Mouse (Mus musculus) myocyte (in vitro differentiated cells): ENCODE results near the gene Myo1g.

Experiments used
- POLR2A ChIP-seq: IDR thresholded peaks from one replicate; pipeline ENCODE4 v1.6.1; 2011; ENCODE audit warnings: low read depth, mild to moderate bottlenecking, control low read depth, moderate library complexity; ENCODE audit not compliant: insufficient read length
- POLR2AphosphoS2 ChIP-seq: IDR thresholded peaks from one replicate; pipeline ENCODE4 v1.6.1; 2011; ENCODE audit warnings: low read depth, control low read depth; ENCODE audit not compliant: insufficient read length

DNA sequence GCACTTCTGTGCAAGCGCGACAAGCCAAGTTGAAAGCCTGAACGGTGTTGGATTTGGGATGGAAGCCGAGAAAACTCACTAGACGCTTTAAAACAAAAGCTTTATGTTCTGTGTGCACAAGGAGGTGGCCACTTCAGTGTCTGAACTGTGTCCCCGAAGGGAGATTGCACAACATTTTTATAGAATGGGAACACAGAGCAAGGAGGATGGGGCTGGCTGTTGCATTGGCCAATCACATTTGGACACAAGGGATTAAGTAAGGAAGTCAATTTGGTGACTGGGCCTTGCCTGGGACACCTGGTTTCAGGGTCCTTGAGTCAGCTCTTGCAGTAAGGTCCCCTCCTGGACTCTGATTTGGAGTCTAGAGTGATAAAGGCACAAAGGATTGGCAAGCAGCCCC lies 16.1 kb downstream of the Myo1g start:
- no peak for TF ChIP-seq POLR2A
- TF ChIP-seq POLR2AphosphoS2 = no peak
